Mouse (Mus musculus): Measurements from ENCODE around the gene Hat1. TPM values are rescaled to one million over a fixed set of nuclear protein-coding genes. Genes with fewer than 3 reads are reported as not detected.

Gene Hat1
- polyA plus RNA-seq, 1 experiment from 2014 or later: 72.8 TPM

GRCm38 (mm10) chr2:71418760-71419280 lies 30.1 kb downstream of the Hat1 start:
- H3K27ac ChIP-seq (ENCODE audit: low read length): no peak overlapping the region
- WGBS: 6% methylated on average over 3 of the region's 3 CpGs
- no peak overlapping the region for H3K4me2 ChIP-seq (ENCODE audit: low read length)
- H3K27me3 ChIP-seq (replicated peaks; ENCODE audit: control insufficient read depth, insufficient read depth, low read length): no peaks in the 10 kb centered on the region
- peaks cover 2% of the 10 kb centered on the region; the same call in 1 of the 2 replicates for H3K36me3 ChIP-seq (ENCODE audit: control insufficient read depth, insufficient read depth)
- ATAC-seq: peak; percentile 53
- H3K4me3 ChIP-seq (replicated peaks; ENCODE audit: low read length): no peak overlapping the region
- no peak overlapping the region for H3K9ac ChIP-seq (replicated peaks; ENCODE audit: low read depth, low read length)
- H3K9me3 ChIP-seq (ENCODE audit: control insufficient read depth, low read length): no peaks in the 10 kb centered on the region
- H3K4me1 ChIP-seq (replicated peaks; ENCODE audit: control insufficient read depth, insufficient read depth, low read length): peaks cover 7% of the 10 kb centered on the region; the same call in 1 of the 2 replicates

GRCm38 (mm10) chr2:71419408-71419807 lies 30.6 kb downstream of the Hat1 start:
- Histone ChIP-seq H3K9me3 (ENCODE audit: control insufficient read depth, low read length) (no peaks in the 10 kb centered on the region), H3K9ac (replicated peaks; ENCODE audit: low read depth, low read length) (no peak overlapping the region), H3K27me3 (replicated peaks; ENCODE audit: control insufficient read depth, insufficient read depth, low read length) (no peaks in the 10 kb centered on the region), H3K36me3 (ENCODE audit: control insufficient read depth, insufficient read depth) (peaks cover 2% of the 10 kb centered on the region; the same call in 1 of the 2 replicates), H3K4me3 (replicated peaks; ENCODE audit: low read length) (no peak overlapping the region), H3K27ac (ENCODE audit: low read length) (no peak overlapping the region), H3K4me1 (replicated peaks; ENCODE audit: control insufficient read depth, insufficient read depth, low read length) (peaks cover 7% of the 10 kb centered on the region; the same call in 1 of the 2 replicates), H3K4me2 (ENCODE audit: low read length) (no peak overlapping the region)
- ATAC-seq: no peak
- 17% methylated on average over 3 of the region's 3 CpGs for WGBS

GRCm38 (mm10) chr2:71420895-71421425 lies 32.2 kb downstream of the Hat1 start:
- peak; percentile 84 for ATAC-seq
- no peak overlapping the region for H3K9ac ChIP-seq (replicated peaks; ENCODE audit: low read depth, low read length)
- H3K4me3 ChIP-seq (replicated peaks; ENCODE audit: low read length): no peak overlapping the region
- no peaks in the 10 kb centered on the region for H3K27me3 ChIP-seq (replicated peaks; ENCODE audit: control insufficient read depth, insufficient read depth, low read length)
- 15% methylated on average over 9 of the region's 9 CpGs for WGBS
- H3K27ac ChIP-seq (ENCODE audit: low read length): peak overlapping the region; percentile 37; the same call in 1 of the 2 replicates
- no peak overlapping the region for H3K4me2 ChIP-seq (ENCODE audit: low read length)
- H3K36me3 ChIP-seq (ENCODE audit: control insufficient read depth, insufficient read depth): peaks cover 2% of the 10 kb centered on the region; the same call in 1 of the 2 replicates
- no peaks in the 10 kb centered on the region for H3K9me3 ChIP-seq (ENCODE audit: control insufficient read depth, low read length)
- H3K4me1 ChIP-seq (replicated peaks; ENCODE audit: control insufficient read depth, insufficient read depth, low read length): peaks cover 9% of the 10 kb centered on the region; the same call in 1 of the 2 replicates

- Histone ChIP-seq H3K9ac (replicated peaks; ENCODE audit: low read depth, low read length) (no peak overlapping the region), H3K9me3 (ENCODE audit: control insufficient read depth, low read length) (no peaks in the 10 kb centered on the region), H3K36me3 (ENCODE audit: control insufficient read depth, insufficient read depth) (peaks cover 2% of the 10 kb centered on the region; the same call in 1 of the 2 replicates), H3K27me3 (replicated peaks; ENCODE audit: control insufficient read depth, insufficient read depth, low read length) (no peaks in the 10 kb centered on the region), H3K4me1 (replicated peaks; ENCODE audit: control insufficient read depth, insufficient read depth, low read length) (peaks cover 9% of the 10 kb centered on the region; the same call in 1 of the 2 replicates), H3K4me2 (ENCODE audit: low read length) (no peak overlapping the region), H3K4me3 (replicated peaks; ENCODE audit: low read length) (no peak overlapping the region), H3K27ac (ENCODE audit: low read length) (0 out of 2 replicates have a peak overlapping the region, but pooled peaks have one; percentile 12)
- WGBS: 43% methylated on average over 4 of the region's 4 CpGs
- ATAC-seq: no peak
Observed at GRCm38 (mm10) chr2:71424545-71424944, 35.8 kb downstream of the Hat1 start.

GRCm38 (mm10) chr2:71435440-71435839 lies 46.7 kb downstream of the Hat1 start:
- WGBS: 85% methylated on average over 4 of the region's 4 CpGs
- no peak for ATAC-seq
- H3K36me3 ChIP-seq (ENCODE audit: control insufficient read depth, insufficient read depth): peaks cover 12% of the 10 kb centered on the region

GRCm38 (mm10) chr2:71443376-71443775 lies 54.6 kb downstream of the Hat1 start:
- ATAC-seq: no peak
- H3K4me3 ChIP-seq (replicated peaks; ENCODE audit: low read length): no peak overlapping the region
- H3K4me2 ChIP-seq (ENCODE audit: low read length): no peak overlapping the region
- H3K27me3 ChIP-seq (replicated peaks; ENCODE audit: control insufficient read depth, insufficient read depth, low read length): no peaks in the 10 kb centered on the region
- H3K27ac ChIP-seq (ENCODE audit: low read length): no peak overlapping the region
- H3K9ac ChIP-seq (replicated peaks; ENCODE audit: low read depth, low read length): no peak overlapping the region
- no peaks in the 10 kb centered on the region for H3K9me3 ChIP-seq (ENCODE audit: control insufficient read depth, low read length)
- WGBS: 41% methylated on average over 2 of the region's 2 CpGs
- H3K4me1 ChIP-seq (replicated peaks; ENCODE audit: control insufficient read depth, insufficient read depth, low read length): peaks cover 6% of the 10 kb centered on the region; the same call in 1 of the 2 replicates
- peaks cover 7% of the 10 kb centered on the region; the same call in 1 of the 2 replicates for H3K36me3 ChIP-seq (ENCODE audit: control insufficient read depth, insufficient read depth)

More at GRCm38 (mm10) chr2:71435440-71435839, 46.7 kb downstream of the Hat1 start:
- no peaks in the 10 kb centered on the region for H3K4me1 ChIP-seq (replicated peaks; ENCODE audit: control insufficient read depth, insufficient read depth, low read length)
- no peak overlapping the region for H3K4me2 ChIP-seq (ENCODE audit: low read length)
- no peak overlapping the region for H3K4me3 ChIP-seq (replicated peaks; ENCODE audit: low read length)
- no peak overlapping the region for H3K9ac ChIP-seq (replicated peaks; ENCODE audit: low read depth, low read length)
- H3K27me3 ChIP-seq (replicated peaks; ENCODE audit: control insufficient read depth, insufficient read depth, low read length): no peaks in the 10 kb centered on the region
- H3K27ac ChIP-seq (ENCODE audit: low read length): no peak overlapping the region
- no peaks in the 10 kb centered on the region for H3K9me3 ChIP-seq (ENCODE audit: control insufficient read depth, low read length)

GRCm38 (mm10) chr2:71445536-71446196 lies 56.9 kb downstream of the Hat1 start:
- H3K9ac ChIP-seq (replicated peaks; ENCODE audit: low read depth, low read length): peak overlapping the region; percentile 30; the same call in 1 of the 2 replicates
- ATAC-seq: peak; percentile 73
- 18% methylated on average over 17 of the region's 17 CpGs for WGBS
- H3K36me3 ChIP-seq (ENCODE audit: control insufficient read depth, insufficient read depth): peaks cover 3% of the 10 kb centered on the region; the same call in 1 of the 2 replicates
- no peaks in the 10 kb centered on the region for H3K9me3 ChIP-seq (ENCODE audit: control insufficient read depth, low read length)
- H3K27ac ChIP-seq (ENCODE audit: low read length): peak overlapping the region; percentile 76
- no peaks in the 10 kb centered on the region for H3K27me3 ChIP-seq (replicated peaks; ENCODE audit: control insufficient read depth, insufficient read depth, low read length)
- H3K4me2 ChIP-seq (ENCODE audit: low read length): peak overlapping the region; percentile 40
- peak overlapping the region; percentile 15; the same call in 1 of the 2 replicates for H3K4me3 ChIP-seq (replicated peaks; ENCODE audit: low read length)
- H3K4me1 ChIP-seq (replicated peaks; ENCODE audit: control insufficient read depth, insufficient read depth, low read length): peaks cover 6% of the 10 kb centered on the region; the same call in 1 of the 2 replicates

GRCm38 (mm10) chr2:71449604-71450003 lies 60.8 kb downstream of the Hat1 start:
- no peak overlapping the region for H3K4me2 ChIP-seq (ENCODE audit: low read length)
- peaks cover 16% of the 10 kb centered on the region for H3K4me1 ChIP-seq (replicated peaks; ENCODE audit: control insufficient read depth, insufficient read depth, low read length)
- no peaks in the 10 kb centered on the region for H3K36me3 ChIP-seq (ENCODE audit: control insufficient read depth, insufficient read depth)
- no peak overlapping the region for H3K27ac ChIP-seq (ENCODE audit: low read length)
- no peak for ATAC-seq
- no peaks in the 10 kb centered on the region for H3K9me3 ChIP-seq (ENCODE audit: control insufficient read depth, low read length)
- WGBS: 14% methylated on average over 2 of the region's 2 CpGs
- H3K27me3 ChIP-seq (replicated peaks; ENCODE audit: control insufficient read depth, insufficient read depth, low read length): 0 out of 2 replicates have a peak, but pooled peaks cover 2% of the 10 kb centered on the region
- no peak overlapping the region for H3K4me3 ChIP-seq (replicated peaks; ENCODE audit: low read length)
- no peak overlapping the region for H3K9ac ChIP-seq (replicated peaks; ENCODE audit: low read depth, low read length)

GRCm38 (mm10) chr2:71451761-71452160 lies 63.0 kb downstream of the Hat1 start:
- Histone ChIP-seq H3K27ac (ENCODE audit: low read length) (no peak overlapping the region), H3K4me2 (ENCODE audit: low read length) (no peak overlapping the region), H3K9ac (replicated peaks; ENCODE audit: low read depth, low read length) (no peak overlapping the region), H3K4me3 (replicated peaks; ENCODE audit: low read length) (no peak overlapping the region), H3K36me3 (ENCODE audit: control insufficient read depth, insufficient read depth) (no peaks in the 10 kb centered on the region), H3K9me3 (ENCODE audit: control insufficient read depth, low read length) (no peaks in the 10 kb centered on the region), H3K27me3 (replicated peaks; ENCODE audit: control insufficient read depth, insufficient read depth, low read length) (0 out of 2 replicates have a peak, but pooled peaks cover 2% of the 10 kb centered on the region), H3K4me1 (replicated peaks; ENCODE audit: control insufficient read depth, insufficient read depth, low read length) (peaks cover 10% of the 10 kb centered on the region)
- 59% methylated on average over 5 of the region's 5 CpGs for WGBS
- ATAC-seq: no peak

All from forebrain, embryonic 16.5 days (tissue).